Mouse (Mus musculus) ES-E14 (cell line): ENCODE measurements around the gene Pgm2.

Source experiments
- ZC3H11A ChIP-seq: IDR thresholded peaks from 2 replicates; pipeline ENCODE4 v1.6.1; 2012; ENCODE audit warnings: low read depth, mild to moderate bottlenecking, inconsistent platforms, low read length, borderline replicate concordance
- ZNF384 ChIP-seq: IDR thresholded peaks from 2 replicates; pipeline ENCODE4 v1.6.1; 2012; ENCODE audit warnings: low read depth, low read length, inconsistent platforms

GRCm38 (mm10) chr5:64045502-64045901 is 47.2 kb upstream of the Pgm2 start:
- no peak for TF ChIP-seq ZC3H11A
- TF ChIP-seq ZNF384, result no peak
